Mouse (Mus musculus): ENCODE results near the gene Nln. TPM values are rescaled to one million over a fixed set of nuclear protein-coding genes. Genes with fewer than 3 reads are reported as not detected.

Nln gene
- polyA plus RNA-seq, 1 experiment: 10.8 TPM

DNA sequence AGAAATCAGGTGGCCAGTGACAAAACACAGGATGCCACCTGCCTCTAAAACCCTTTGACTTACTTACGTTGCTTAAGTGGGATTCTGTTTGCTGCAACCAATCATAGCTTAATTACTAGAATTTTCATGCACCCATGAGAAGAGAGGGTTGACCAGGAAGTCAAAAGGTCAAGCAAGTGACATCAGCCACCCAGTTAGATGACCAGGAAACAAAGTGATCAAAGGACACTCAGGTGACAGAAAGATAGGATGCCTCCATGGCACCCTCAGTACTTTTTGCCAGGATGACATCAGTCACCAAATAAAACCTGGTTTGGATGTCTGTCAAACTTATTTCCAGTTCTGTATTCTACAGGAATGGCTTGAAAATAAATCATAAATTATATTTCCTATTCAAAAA lies 49.2 kb downstream of the Nln start:
- H3K79me2 ChIP-seq (ENCODE audit: control insufficient read depth, insufficient read depth): no peaks in the 10 kb centered on the region
- no peaks in the 10 kb centered on the region for H3K27me3 ChIP-seq (ENCODE audit: control insufficient read depth, insufficient read depth, insufficient read length)
- H3K4me2 ChIP-seq (ENCODE audit: low read depth): no peak overlapping the region
- TF ChIP-seq MAX (IDR thresholded peaks at IDR 0.05; ENCODE audit: low read depth) (no peak), USF1 (IDR thresholded peaks at IDR 0.05; ENCODE audit: low read depth) (no peak), TCF12 (IDR thresholded peaks at IDR 0.05; ENCODE audit: insufficient read depth, poor library complexity, severe bottlenecking) (no peak)
- no peaks in the 10 kb centered on the region for H3K36me3 ChIP-seq (ENCODE audit: control insufficient read depth, insufficient read depth)
- no peak overlapping the region for H3K4me3 ChIP-seq
- no peak overlapping the region for H3ac ChIP-seq (ENCODE audit: control insufficient read depth, insufficient read length)

DNA sequence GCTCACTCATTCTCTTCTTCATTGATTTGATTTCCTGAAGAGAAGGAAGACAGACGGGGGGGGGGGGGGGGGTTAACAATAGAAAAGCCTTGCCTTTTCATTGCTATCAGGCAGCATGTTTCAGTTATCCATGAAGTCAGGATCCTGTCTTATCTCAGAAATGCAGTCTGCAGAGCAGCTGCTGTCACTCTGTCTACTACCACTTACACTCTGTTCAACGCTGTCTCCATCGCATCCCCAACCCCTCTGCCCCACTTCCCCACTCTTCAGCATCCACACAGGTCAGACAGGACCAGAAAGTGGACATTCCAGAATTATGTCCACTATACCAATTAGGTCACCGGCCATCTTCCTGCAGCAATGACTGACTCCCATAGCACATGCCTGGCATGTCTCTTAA lies 49.9 kb downstream of the Nln start:
- Histone ChIP-seq H3K79me2 (ENCODE audit: control insufficient read depth, insufficient read depth) (no peaks in the 10 kb centered on the region), H3K4me2 (ENCODE audit: low read depth) (no peak overlapping the region), H3K36me3 (ENCODE audit: control insufficient read depth, insufficient read depth) (no peaks in the 10 kb centered on the region), H3ac (ENCODE audit: control insufficient read depth, insufficient read length) (no peak overlapping the region), H3K4me3 (no peak overlapping the region), H3K27me3 (ENCODE audit: control insufficient read depth, insufficient read depth, insufficient read length) (no peaks in the 10 kb centered on the region)
- TF ChIP-seq E2F4 (IDR thresholded peaks at IDR 0.05; ENCODE audit: insufficient read depth) (no peak), POLR2A (IDR thresholded peaks at IDR 0.05; ENCODE audit: insufficient read length, low read depth) (no peak), TCF3 (IDR thresholded peaks at IDR 0.05; ENCODE audit: insufficient read length, low read depth) (no peak), MYOG (IDR thresholded peaks at IDR 0.05; ENCODE audit: control insufficient read depth in 1 of 3, insufficient read depth in 1 of 3, insufficient read length in 2 of 3, low read depth in 2 of 3) (no peak), MAX (IDR thresholded peaks at IDR 0.05; ENCODE audit: low read depth) (no peak)

GRCm38 (mm10) chr13:104058761-104059160 lies 50.7 kb downstream of the Nln start:
- H3K27me3 ChIP-seq (ENCODE audit: control insufficient read depth, insufficient read depth, insufficient read length): no peaks in the 10 kb centered on the region
- no peaks in the 10 kb centered on the region for H3K36me3 ChIP-seq (ENCODE audit: control insufficient read depth, insufficient read depth)
- TF ChIP-seq E2F4 (IDR thresholded peaks at IDR 0.05; ENCODE audit: insufficient read depth) (no peak), TCF3 (IDR thresholded peaks at IDR 0.05; ENCODE audit: insufficient read length, low read depth) (no peak), USF1 (IDR thresholded peaks at IDR 0.05; ENCODE audit: low read depth) (no peak), TCF12 (IDR thresholded peaks at IDR 0.05; ENCODE audit: insufficient read depth, poor library complexity, severe bottlenecking) (no peak), CEBPB (IDR thresholded peaks at IDR 0.05; ENCODE audit: insufficient read depth, poor library complexity, severe bottlenecking) (no peak), POLR2AphosphoS2 (IDR thresholded peaks at IDR 0.05; ENCODE audit: insufficient read length, low read depth) (no peak), MYOG (IDR thresholded peaks at IDR 0.05; ENCODE audit: control insufficient read depth in 1 of 3, insufficient read depth in 1 of 3, insufficient read length in 2 of 3, low read depth in 2 of 3) (no peak), POLR2A (IDR thresholded peaks at IDR 0.05; ENCODE audit: insufficient read length, low read depth) (no peak), MAX (IDR thresholded peaks at IDR 0.05; ENCODE audit: low read depth) (no peak), SRF (IDR thresholded peaks at IDR 0.05; ENCODE audit: control insufficient read depth, insufficient read length, low read depth) (no peak), REST (IDR thresholded peaks at IDR 0.05; ENCODE audit: insufficient read depth, insufficient read length) (no peak), MYOD1 (IDR thresholded peaks at IDR 0.05; ENCODE audit: control insufficient read depth in 1 of 3, insufficient read length in 2 of 3, low read depth in 2 of 3) (no peak)
- H3K4me2 ChIP-seq (ENCODE audit: low read depth): no peak overlapping the region
- H3K79me2 ChIP-seq (ENCODE audit: control insufficient read depth, insufficient read depth): no peaks in the 10 kb centered on the region
- no peak overlapping the region for H3ac ChIP-seq (ENCODE audit: control insufficient read depth, insufficient read length)
- H3K4me3 ChIP-seq: no peak overlapping the region

- Histone ChIP-seq H3K4me2 (ENCODE audit: low read depth) (no peak overlapping the region), H3K36me3 (ENCODE audit: control insufficient read depth, insufficient read depth) (no peaks in the 10 kb centered on the region), H3K27me3 (ENCODE audit: control insufficient read depth, insufficient read depth, insufficient read length) (no peaks in the 10 kb centered on the region), H3K79me2 (ENCODE audit: control insufficient read depth, insufficient read depth) (no peaks in the 10 kb centered on the region), H3K4me3 (no peak overlapping the region), H3ac (ENCODE audit: control insufficient read depth, insufficient read length) (no peak overlapping the region)
- TF ChIP-seq SRF (IDR thresholded peaks at IDR 0.05; ENCODE audit: control insufficient read depth, insufficient read length, low read depth) (no peak), TCF3 (IDR thresholded peaks at IDR 0.05; ENCODE audit: insufficient read length, low read depth) (no peak), POLR2AphosphoS2 (IDR thresholded peaks at IDR 0.05; ENCODE audit: insufficient read length, low read depth) (no peak), TCF12 (IDR thresholded peaks at IDR 0.05; ENCODE audit: insufficient read depth, poor library complexity, severe bottlenecking) (no peak), MYOD1 (IDR thresholded peaks at IDR 0.05; ENCODE audit: control insufficient read depth in 1 of 3, insufficient read length in 2 of 3, low read depth in 2 of 3) (no peak), REST (IDR thresholded peaks at IDR 0.05; ENCODE audit: insufficient read depth, insufficient read length) (no peak), MAX (IDR thresholded peaks at IDR 0.05; ENCODE audit: low read depth) (no peak), MYOG (IDR thresholded peaks at IDR 0.05; ENCODE audit: control insufficient read depth in 1 of 3, insufficient read depth in 1 of 3, insufficient read length in 2 of 3, low read depth in 2 of 3) (no peak), POLR2A (IDR thresholded peaks at IDR 0.05; ENCODE audit: insufficient read length, low read depth) (no peak), E2F4 (IDR thresholded peaks at IDR 0.05; ENCODE audit: insufficient read depth) (no peak), CEBPB (IDR thresholded peaks at IDR 0.05; ENCODE audit: insufficient read depth, poor library complexity, severe bottlenecking) (no peak), USF1 (IDR thresholded peaks at IDR 0.05; ENCODE audit: low read depth) (no peak)
Measured at GRCm38 (mm10) chr13:104052271-104052753, 57.1 kb downstream of the Nln start.

- no peak overlapping the region for H3K4me2 ChIP-seq (ENCODE audit: low read depth)
- H3K36me3 ChIP-seq (ENCODE audit: control insufficient read depth, insufficient read depth): no peaks in the 10 kb centered on the region
- H3K27me3 ChIP-seq (ENCODE audit: control insufficient read depth, insufficient read depth, insufficient read length): no peaks in the 10 kb centered on the region
- H3K79me2 ChIP-seq (ENCODE audit: control insufficient read depth, insufficient read depth): no peaks in the 10 kb centered on the region
- TF ChIP-seq USF1 (IDR thresholded peaks at IDR 0.05; ENCODE audit: low read depth) (no peak), E2F4 (IDR thresholded peaks at IDR 0.05; ENCODE audit: insufficient read depth) (no peak), SRF (IDR thresholded peaks at IDR 0.05; ENCODE audit: control insufficient read depth, insufficient read length, low read depth) (no peak), MAX (IDR thresholded peaks at IDR 0.05; ENCODE audit: low read depth) (no peak), CEBPB (IDR thresholded peaks at IDR 0.05; ENCODE audit: insufficient read depth, poor library complexity, severe bottlenecking) (no peak)
- H3ac ChIP-seq (ENCODE audit: control insufficient read depth, insufficient read length): no peak overlapping the region
- H3K4me3 ChIP-seq: no peak overlapping the region
Measured at GRCm38 (mm10) chr13:104048835-104049234, 60.6 kb downstream of the Nln start.
